Mouse (Mus musculus) erythroblast, embryonic 14.5 days (primary cell): ENCODE data around the gene Nxph1.

Source experiments
- GATA1 ChIP-seq: IDR thresholded peaks from 2 replicates; pipeline ENCODE4 v1.6.1; 2012; ENCODE audit warnings: low read length, inconsistent platforms, mixed read lengths
- TAL1 ChIP-seq: IDR thresholded peaks from 3 replicates; pipeline ENCODE4 v1.6.1; 2012; ENCODE audit warnings: low read length, inconsistent platforms, mixed read lengths

DNA sequence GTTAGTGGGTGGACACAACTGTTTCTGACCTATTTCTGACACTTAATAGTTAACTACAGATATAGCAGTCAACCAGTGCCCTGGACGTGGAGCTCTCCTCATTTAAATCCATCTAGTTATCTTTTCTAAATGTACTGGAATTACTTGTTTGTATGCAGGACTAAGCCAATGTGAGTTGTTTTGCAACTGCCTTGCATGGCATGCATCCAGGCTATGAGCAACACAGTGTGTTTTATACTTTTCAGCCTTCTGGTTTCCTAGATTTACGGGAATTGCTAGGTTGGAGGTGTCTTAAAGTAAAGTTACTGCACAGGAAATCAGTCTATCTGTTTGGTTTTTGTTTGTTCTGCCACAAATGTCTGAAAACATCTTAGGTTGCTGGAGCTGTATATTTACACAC is 49.1 kb downstream of the Nxph1 start:
- no peak for TF ChIP-seq TAL1
- no peak for TF ChIP-seq GATA1
